Mouse (Mus musculus): ENCODE measurements around the gene Kdm5a. TPM values are rescaled to one million over a fixed set of nuclear protein-coding genes. Genes with fewer than 3 reads are reported as not detected.

Kdm5a gene
- polyA plus RNA-seq, 1 experiment from 2014 or later = 64.7 TPM

GRCm38 (mm10) chr6:120465393-120465792, 101.5 kb downstream of the Kdm5a start:
- no peaks in the 10 kb centered on the region for H3K36me3 ChIP-seq
- no peak overlapping the region for H3K27ac ChIP-seq (replicated peaks)
- WGBS = 37% methylated on average over 4 of the region's 4 CpGs
- ATAC-seq (ENCODE audit: low FRiP score, low read depth) = no peak
- peaks cover 50% of the 10 kb centered on the region for H3K27me3 ChIP-seq
- peaks cover 10% of the 10 kb centered on the region for H3K4me1 ChIP-seq
- H3K4me3 ChIP-seq = no peak overlapping the region
- H3K9me3 ChIP-seq = no peaks in the 10 kb centered on the region
- H3K9ac ChIP-seq (replicated peaks) = no peak overlapping the region
- no peak overlapping the region for H3K4me2 ChIP-seq (replicated peaks)

- no peak overlapping the region for H3K4me3 ChIP-seq
- H3K27ac ChIP-seq (replicated peaks) = no peak overlapping the region
- peaks cover 42% of the 10 kb centered on the region for H3K27me3 ChIP-seq
- no peak overlapping the region for H3K4me2 ChIP-seq (replicated peaks)
- no peaks in the 10 kb centered on the region for H3K36me3 ChIP-seq
- no peaks in the 10 kb centered on the region for H3K9me3 ChIP-seq
- ATAC-seq (ENCODE audit: low FRiP score, low read depth) = no peak
- H3K9ac ChIP-seq (replicated peaks) = no peak overlapping the region
- WGBS = 78% methylated on average over 10 of the region's 10 CpGs
- H3K4me1 ChIP-seq = peaks cover 13% of the 10 kb centered on the region
Observed at GRCm38 (mm10) chr6:120466609-120467329, 102.8 kb downstream of the Kdm5a start.

DNA sequence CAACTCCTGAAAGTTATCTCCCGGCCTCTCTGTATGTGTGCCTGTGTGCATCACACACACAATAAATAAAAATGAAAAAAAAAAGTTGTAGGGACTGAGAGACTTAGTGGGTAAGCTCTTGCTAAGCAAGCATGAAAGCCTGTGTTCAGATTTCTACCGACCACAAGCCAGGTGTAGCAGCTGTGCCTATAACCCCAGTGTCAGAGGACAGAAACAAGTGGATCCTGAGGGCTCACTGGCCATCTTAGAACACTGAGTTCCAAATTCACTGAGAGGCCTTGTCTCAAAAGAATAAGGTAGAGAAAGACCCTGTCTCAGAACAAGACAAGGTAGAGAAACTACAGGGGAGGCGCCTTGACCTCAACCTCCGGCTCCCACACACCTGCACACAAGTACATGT, 104.3 kb downstream of the Kdm5a start:
- H3K9me3 ChIP-seq = no peaks in the 10 kb centered on the region
- no peaks in the 10 kb centered on the region for H3K36me3 ChIP-seq
- H3K27ac ChIP-seq (replicated peaks) = no peak overlapping the region
- H3K4me2 ChIP-seq (replicated peaks) = no peak overlapping the region
- peaks cover 28% of the 10 kb centered on the region for H3K27me3 ChIP-seq
- peaks cover 27% of the 10 kb centered on the region for H3K4me1 ChIP-seq
- no peak for ATAC-seq (ENCODE audit: low FRiP score, low read depth)
- 93% methylated on average over 4 of the region's 4 CpGs for WGBS
- H3K9ac ChIP-seq (replicated peaks) = no peak overlapping the region
- H3K4me3 ChIP-seq = no peak overlapping the region

GRCm38 (mm10) chr6:120469268-120469667, 105.3 kb downstream of the Kdm5a start:
- ATAC-seq (ENCODE audit: low FRiP score, low read depth) = no peak
- H3K4me3 ChIP-seq = no peak overlapping the region
- 77% methylated on average over 3 of the region's 3 CpGs for WGBS

DNA sequence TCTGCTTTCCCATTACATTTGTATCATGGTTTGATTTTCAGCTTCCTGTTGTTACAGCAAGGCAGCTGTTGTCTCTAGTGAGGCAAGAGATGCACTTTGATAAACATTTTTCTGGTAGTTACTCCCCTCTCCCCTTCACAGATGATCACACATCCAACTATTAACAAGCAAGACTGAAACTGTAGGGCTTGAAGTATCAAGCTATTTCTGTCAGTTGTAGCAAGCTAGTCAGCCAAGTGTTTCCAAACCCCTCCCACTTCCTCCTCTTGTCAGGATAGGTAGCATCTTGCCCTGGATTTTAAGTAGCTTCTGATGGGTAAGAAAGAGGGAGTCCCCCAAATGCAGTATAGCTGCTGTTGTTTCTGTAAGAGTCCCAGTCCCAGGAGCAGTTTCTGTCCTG, 105.8 kb downstream of the Kdm5a start:
- no peaks in the 10 kb centered on the region for H3K9me3 ChIP-seq
- no peak for ATAC-seq (ENCODE audit: low FRiP score, low read depth)
- no peak overlapping the region for H3K4me2 ChIP-seq (replicated peaks)

More at GRCm38 (mm10) chr6:120469268-120469667, 105.3 kb downstream of the Kdm5a start:
- Histone ChIP-seq H3K36me3 (no peaks in the 10 kb centered on the region), H3K27ac (replicated peaks) (no peak overlapping the region), H3K27me3 (peaks cover 18% of the 10 kb centered on the region), H3K9ac (replicated peaks) (no peak overlapping the region), H3K4me2 (replicated peaks) (no peak overlapping the region), H3K9me3 (no peaks in the 10 kb centered on the region), H3K4me1 (peaks cover 25% of the 10 kb centered on the region)

DNA sequence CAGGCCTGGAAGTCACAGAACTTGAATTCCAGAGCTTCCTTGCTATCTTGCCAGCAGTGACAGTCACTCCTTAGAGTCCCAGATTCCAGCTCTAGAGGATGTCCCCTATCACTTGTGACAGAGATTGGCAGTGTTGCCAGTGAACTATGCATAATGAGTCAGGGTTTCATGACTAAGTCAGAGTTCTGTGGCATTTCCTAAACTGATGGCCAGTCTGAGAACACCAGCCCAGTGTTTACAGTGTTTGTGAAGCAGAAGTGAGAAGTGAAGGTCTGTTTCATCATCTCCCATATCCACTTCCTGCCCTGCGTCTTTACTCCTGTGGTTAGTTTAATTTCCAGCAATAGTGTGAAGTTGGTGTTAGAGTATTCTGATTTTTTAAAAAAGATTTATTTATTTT, 106.7 kb downstream of the Kdm5a start:
- Histone ChIP-seq H3K4me1 (peaks cover 25% of the 10 kb centered on the region), H3K36me3 (no peaks in the 10 kb centered on the region), H3K9me3 (no peaks in the 10 kb centered on the region), H3K4me2 (replicated peaks) (no peak overlapping the region), H3K27ac (replicated peaks) (no peak overlapping the region), H3K4me3 (no peak overlapping the region), H3K9ac (replicated peaks) (no peak overlapping the region), H3K27me3 (peaks cover 4% of the 10 kb centered on the region)
- ATAC-seq (ENCODE audit: low FRiP score, low read depth) = no peak
- WGBS = 89% methylated on average over 1 of the region's 1 CpGs

More for the DNA sequence above, 105.8 kb downstream of the Kdm5a start:
- Histone ChIP-seq H3K9ac (replicated peaks) (no peak overlapping the region), H3K4me1 (peaks cover 25% of the 10 kb centered on the region), H3K27me3 (peaks cover 13% of the 10 kb centered on the region), H3K27ac (replicated peaks) (no peak overlapping the region), H3K36me3 (no peaks in the 10 kb centered on the region), H3K4me3 (no peak overlapping the region)

DNA sequence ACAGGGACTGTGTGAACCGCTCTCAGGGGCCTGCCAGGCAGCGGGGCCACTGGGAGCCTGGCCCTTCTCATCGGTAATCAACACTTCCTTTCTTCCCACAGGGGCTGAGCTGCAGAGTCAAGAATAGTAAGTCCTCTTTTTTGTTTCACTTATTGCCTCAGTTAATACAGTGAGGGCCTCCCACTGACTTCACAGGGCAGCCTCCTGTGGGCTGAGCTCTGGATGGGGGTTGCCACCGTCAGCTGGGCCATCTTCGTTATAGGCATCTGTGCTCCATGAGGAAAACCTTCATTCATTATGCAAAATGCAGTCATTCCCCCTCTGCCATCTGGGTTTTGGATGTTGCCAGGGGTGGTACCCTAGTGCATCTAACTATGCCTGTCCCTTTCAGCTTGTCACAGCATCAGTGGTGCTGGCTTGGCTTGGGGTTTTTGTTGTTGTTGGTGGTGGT, 108.1 kb downstream of the Kdm5a start:
- Histone ChIP-seq H3K9ac (replicated peaks) (no peak overlapping the region), H3K4me3 (no peak overlapping the region), H3K4me2 (replicated peaks) (peak overlapping the region; percentile 24; the same call in 1 of the 2 replicates), H3K4me1 (peaks cover 25% of the 10 kb centered on the region), H3K36me3 (no peaks in the 10 kb centered on the region), H3K9me3 (no peaks in the 10 kb centered on the region), H3K27me3 (peaks cover 1% of the 10 kb centered on the region; the same call in 1 of the 2 replicates), H3K27ac (replicated peaks) (peak overlapping the region; percentile 84)
- WGBS = 4% methylated on average over 5 of the region's 5 CpGs
- ATAC-seq (ENCODE audit: low FRiP score, low read depth) = peak; percentile 79

DNA sequence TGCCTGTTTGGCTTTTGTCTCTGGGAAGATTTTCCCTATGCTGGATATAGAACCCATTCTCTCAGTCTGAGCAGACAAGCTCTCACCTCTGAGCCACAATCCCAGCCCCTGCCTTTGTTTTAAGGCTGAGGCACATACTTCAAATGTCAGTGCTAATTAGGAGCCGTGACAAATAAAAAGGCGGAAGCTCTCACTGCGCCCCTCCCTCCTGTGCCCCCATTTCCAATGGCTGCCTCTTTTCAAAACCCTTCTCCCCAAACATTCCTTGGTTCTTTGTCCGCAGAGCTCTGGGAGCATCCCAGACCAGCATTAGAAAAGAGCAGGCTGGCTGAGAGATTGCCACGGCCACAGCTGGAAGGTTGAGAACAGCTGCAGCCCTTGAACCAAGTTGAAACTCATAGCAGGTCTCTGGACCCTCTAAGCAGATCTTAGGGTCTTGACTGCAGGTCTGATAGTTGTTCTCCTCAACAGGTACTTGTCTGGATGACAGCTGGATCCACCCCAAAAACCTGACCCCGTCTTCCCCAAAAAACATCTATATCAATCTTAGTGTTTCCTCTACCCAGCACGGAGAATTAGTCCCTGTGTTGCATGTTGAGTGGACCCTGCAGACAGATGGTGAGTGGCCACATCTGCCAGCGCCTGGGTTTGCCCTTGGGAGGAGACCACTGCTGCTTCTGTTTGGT, 108.7 kb downstream of the Kdm5a start:
- ATAC-seq (ENCODE audit: low FRiP score, low read depth) = peak; percentile 58

DNA sequence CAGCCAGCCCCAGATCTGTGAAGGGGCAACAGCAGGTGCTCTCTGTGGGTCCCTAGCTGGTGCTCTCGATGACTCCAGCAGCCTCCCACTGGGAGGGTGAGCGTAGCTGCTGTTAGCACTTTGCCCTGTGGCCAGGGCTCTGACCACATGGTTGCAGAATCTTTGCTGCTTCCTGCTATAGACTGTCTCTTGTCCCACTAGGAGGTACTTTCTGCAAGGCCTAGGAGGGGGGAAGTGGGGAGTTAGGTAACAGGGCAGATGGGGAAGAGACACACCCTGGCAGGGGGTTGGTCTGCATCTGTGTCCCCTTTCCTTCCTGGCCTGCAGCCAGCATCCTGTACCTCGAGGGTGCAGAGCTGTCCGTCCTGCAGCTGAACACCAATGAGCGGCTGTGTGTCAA, 109.5 kb downstream of the Kdm5a start:
- Histone ChIP-seq H3K4me2 (replicated peaks) (no peak overlapping the region), H3K4me3 (no peak overlapping the region), H3K4me1 (peaks cover 25% of the 10 kb centered on the region), H3K9ac (replicated peaks) (no peak overlapping the region), H3K9me3 (no peaks in the 10 kb centered on the region), H3K27me3 (no peaks in the 10 kb centered on the region; the same call in 1 of the 2 replicates), H3K36me3 (no peaks in the 10 kb centered on the region), H3K27ac (replicated peaks) (peak overlapping the region; percentile 84)
- ATAC-seq (ENCODE audit: low FRiP score, low read depth) = no peak
- WGBS = 34% methylated on average over 5 of the region's 5 CpGs

More for the DNA sequence above, 108.7 kb downstream of the Kdm5a start:
- Histone ChIP-seq H3K4me3 (no peak overlapping the region), H3K9me3 (no peaks in the 10 kb centered on the region), H3K27ac (replicated peaks) (peak overlapping the region; percentile 84), H3K36me3 (no peaks in the 10 kb centered on the region), H3K4me1 (peaks cover 25% of the 10 kb centered on the region), H3K27me3 (no peaks in the 10 kb centered on the region; the same call in 1 of the 2 replicates), H3K9ac (replicated peaks) (no peak overlapping the region), H3K4me2 (replicated peaks) (peak overlapping the region; percentile 24)
- 16% methylated on average over 8 of the region's 8 CpGs for WGBS

GRCm38 (mm10) chr6:120475288-120475687, 111.4 kb downstream of the Kdm5a start:
- no peak overlapping the region for H3K27ac ChIP-seq (replicated peaks)
- no peak overlapping the region for H3K4me3 ChIP-seq
- peaks cover 25% of the 10 kb centered on the region for H3K4me1 ChIP-seq
- ATAC-seq (ENCODE audit: low FRiP score, low read depth) = no peak
- no peaks in the 10 kb centered on the region for H3K9me3 ChIP-seq
- H3K4me2 ChIP-seq (replicated peaks) = no peak overlapping the region
- H3K36me3 ChIP-seq = no peaks in the 10 kb centered on the region
- H3K9ac ChIP-seq (replicated peaks) = no peak overlapping the region
- 85% methylated on average over 8 of the region's 8 CpGs for WGBS
- H3K27me3 ChIP-seq = no peaks in the 10 kb centered on the region; the same call in 1 of the 2 replicates

GRCm38 (mm10) chr6:120479302-120479701, 115.4 kb downstream of the Kdm5a start:
- Histone ChIP-seq H3K36me3 (no peaks in the 10 kb centered on the region), H3K9me3 (no peaks in the 10 kb centered on the region), H3K9ac (replicated peaks) (no peak overlapping the region), H3K27ac (replicated peaks) (no peak overlapping the region), H3K27me3 (no peaks in the 10 kb centered on the region), H3K4me2 (replicated peaks) (no peak overlapping the region), H3K4me3 (no peak overlapping the region), H3K4me1 (0 out of 2 replicates have a peak, but pooled peaks cover 7% of the 10 kb centered on the region)
- no peak for ATAC-seq (ENCODE audit: low FRiP score, low read depth)
- WGBS = 94% methylated on average over 2 of the region's 2 CpGs

- Histone ChIP-seq H3K27ac (replicated peaks) (no peak overlapping the region), H3K27me3 (no peaks in the 10 kb centered on the region), H3K4me3 (no peak overlapping the region), H3K36me3 (no peaks in the 10 kb centered on the region), H3K4me1 (0 out of 2 replicates have a peak, but pooled peaks cover 7% of the 10 kb centered on the region), H3K9ac (replicated peaks) (no peak overlapping the region), H3K9me3 (no peaks in the 10 kb centered on the region), H3K4me2 (replicated peaks) (no peak overlapping the region)
- WGBS = 90% methylated on average over 5 of the region's 5 CpGs
- no peak for ATAC-seq (ENCODE audit: low FRiP score, low read depth)
Observed at GRCm38 (mm10) chr6:120480361-120480760, 116.4 kb downstream of the Kdm5a start.

Data from midbrain, embryonic 12.5 days (tissue).